Mouse (Mus musculus) liver, postnatal 0 days (tissue): ENCODE data around the gene Gdpd2.

ENCODE experiments used
- CTCF ChIP-seq: sonication (generic); IDR thresholded peaks from 2 replicates; pipeline ENCODE4 v1.5.1; 2016; ENCODE audit warnings: antibody characterized with exemption, low read depth
- EP300 ChIP-seq: IDR thresholded peaks from 2 replicates; pipeline ENCODE4 v1.6.1; 2016; ENCODE audit warnings: antibody characterized with exemption, low read depth, mild to moderate bottlenecking

DNA sequence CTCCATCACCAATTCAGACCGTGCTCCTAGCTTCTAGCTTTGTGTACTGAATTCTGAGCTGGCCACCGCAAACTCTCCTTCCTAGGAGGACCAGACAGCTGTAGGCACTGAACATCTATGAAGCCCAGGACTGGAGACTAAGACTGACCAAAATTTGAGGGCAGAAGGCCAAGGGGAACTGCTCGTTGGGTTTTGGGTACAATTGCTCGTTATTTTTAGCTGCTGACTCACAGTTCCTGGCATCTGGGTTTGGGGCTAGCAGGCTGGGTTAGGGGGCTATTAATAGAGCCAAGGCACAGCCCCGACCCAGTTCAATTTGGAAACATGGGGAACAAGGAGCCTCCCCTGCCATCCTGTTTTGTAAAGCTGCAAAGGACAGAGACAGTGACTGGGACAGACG, 11.1 kb downstream of the Gdpd2 start:
- TF ChIP-seq CTCF (no peak), EP300 (no peak)
